Mouse (Mus musculus): ENCODE measurements at regions not wholly inside any gene's neighbourhood (a gene's known extent, or its start where the extent isn't known, plus 50 kb on each side); places are given as distances from the start of the nearest gene placed in this dataset.

DNA sequence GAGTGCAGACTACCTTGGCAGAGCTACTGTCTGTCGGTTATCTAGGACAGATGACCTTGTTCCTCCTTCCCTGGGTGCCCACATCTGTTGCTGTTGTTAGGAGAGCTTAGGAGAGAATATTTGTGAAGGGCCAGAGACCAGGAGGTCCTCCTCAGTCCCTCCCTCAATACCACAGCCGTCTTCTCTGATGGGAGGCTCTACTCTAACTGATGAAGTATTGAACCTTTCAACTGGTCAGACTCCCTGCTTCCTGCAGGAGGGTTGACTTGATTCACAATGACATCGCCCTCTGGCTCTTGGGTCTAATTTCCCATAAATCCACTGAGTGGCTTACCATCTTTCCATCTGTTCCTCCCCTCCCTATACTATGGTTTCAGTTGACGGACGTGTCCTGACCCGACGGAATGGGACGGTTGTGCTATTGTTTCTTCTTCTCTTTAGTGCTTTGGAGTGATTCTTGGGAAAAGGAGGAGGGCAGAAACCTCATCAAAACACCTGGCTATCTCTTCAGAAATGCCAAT, 253.3 kb downstream of the Cd83 start:
- no peak for DNase-seq (ENCODE audit: low read depth, low spot score)

GRCm38 (mm10) chr13:44038322-44038721, 253.7 kb downstream of the Cd83 start:
- DNase-seq (ENCODE audit: low read depth, low spot score): no peak

- DNase-seq (ENCODE audit: low read depth, low spot score): no peak
Measured at GRCm38 (mm10) chr13:44040640-44041039, 256.1 kb downstream of the Cd83 start.

- no peak for DNase-seq (ENCODE audit: low read depth, low spot score)
Measured at GRCm38 (mm10) chr13:44042730-44043493, 258.3 kb downstream of the Cd83 start.

DNA sequence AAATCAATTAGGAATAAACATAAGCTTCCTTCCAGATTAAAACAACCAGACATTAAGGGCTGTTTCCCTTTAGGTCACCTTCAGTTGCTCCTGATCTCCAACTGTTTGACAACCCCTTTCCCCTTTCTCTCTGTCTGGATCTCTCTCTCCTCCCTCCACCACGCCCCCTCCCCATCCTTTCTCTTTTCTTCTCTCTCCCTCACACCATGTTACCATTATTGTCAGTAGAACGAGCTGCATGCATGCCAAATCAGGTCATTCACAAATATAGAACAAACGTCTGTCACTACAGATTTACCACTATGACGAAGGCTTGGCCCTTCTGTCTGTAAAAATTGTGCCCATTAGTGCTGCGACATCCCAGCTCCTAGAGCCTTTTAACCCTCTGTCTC, 258.9 kb downstream of the Cd83 start:
- no peak for DNase-seq (ENCODE audit: low read depth, low spot score)

DNA sequence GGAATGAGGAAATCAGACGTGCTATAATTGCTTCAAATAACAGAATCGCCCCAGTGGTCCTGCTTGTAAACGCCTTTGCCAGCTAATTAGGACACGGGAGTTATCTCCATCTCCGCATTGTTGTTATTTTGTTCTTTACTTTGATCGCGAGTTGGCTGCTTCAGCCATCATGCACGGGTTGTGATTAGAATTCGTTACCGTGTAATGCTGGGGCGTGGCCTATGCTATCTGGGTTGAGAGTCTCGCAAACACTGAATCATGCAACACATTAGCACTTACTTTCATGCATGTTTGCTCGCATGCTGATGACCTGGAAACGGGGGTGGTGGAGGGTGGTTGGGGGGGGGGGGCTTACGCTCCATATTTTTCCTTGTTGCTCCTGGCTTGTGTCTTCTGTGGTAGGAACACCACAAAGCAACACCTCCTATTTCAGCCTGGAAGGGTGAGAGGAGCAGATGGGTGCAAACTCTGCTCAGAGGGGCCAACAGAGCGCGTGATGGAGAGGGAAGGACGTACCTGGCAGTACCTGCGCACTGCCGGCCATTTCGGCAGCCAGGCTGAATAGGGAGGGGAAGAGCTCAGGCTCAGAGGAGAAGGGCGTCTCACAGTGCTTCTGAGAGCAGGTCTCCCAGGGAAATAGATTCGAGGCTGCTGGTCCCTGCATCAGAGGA, 260.1 kb downstream of the Cd83 start:
- no peak for DNase-seq (ENCODE audit: low read depth, low spot score)

DNA sequence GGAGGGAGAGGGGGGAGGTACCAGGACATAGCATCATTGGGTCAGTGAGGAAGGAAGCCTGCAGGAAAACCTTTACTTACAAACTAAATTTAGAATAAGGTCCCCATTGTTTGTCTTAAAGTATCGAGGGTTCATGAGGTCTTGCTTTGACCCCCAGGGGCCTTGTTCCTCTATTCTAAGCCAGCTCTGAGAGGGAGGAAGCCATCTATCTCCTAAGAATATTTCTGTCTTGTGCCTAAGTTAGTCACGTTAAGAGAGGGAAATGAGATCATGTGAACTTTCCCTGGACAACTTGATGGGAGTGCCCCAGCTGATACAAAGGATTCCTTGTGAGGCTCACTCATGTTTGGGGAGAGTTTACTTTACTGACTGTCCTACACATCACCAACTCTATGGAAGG, 261.9 kb downstream of the Cd83 start:
- no peak for DNase-seq (ENCODE audit: low read depth, low spot score)

GRCm38 (mm10) chr13:44054157-44054556, 269.6 kb downstream of the Cd83 start:
- DNase-seq (ENCODE audit: low read depth, low spot score): no peak

- DNase-seq (ENCODE audit: low read depth, low spot score): peak; percentile 3
Measured at GRCm38 (mm10) chr13:44055573-44056491, 271.3 kb downstream of the Cd83 start.

DNA sequence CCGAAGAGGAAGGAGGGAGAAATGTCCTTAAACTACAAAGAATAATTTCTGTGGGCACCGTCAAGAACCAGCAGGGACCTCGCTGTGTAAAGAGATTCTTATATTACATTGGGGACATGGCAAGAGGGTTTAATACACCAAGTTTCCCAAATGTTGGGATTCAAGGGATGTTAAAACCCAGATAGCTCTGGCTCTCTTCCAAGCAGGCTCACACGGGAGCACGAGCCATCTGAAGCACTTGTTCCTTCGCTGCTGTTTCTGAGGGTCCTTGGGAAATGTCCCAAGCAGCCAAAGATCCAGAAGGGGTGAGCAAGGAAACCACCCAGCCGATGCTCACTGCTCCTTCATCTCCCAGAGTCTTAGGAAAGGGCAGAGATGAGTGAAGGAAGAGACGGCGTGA, 272.1 kb downstream of the Cd83 start:
- no peak for DNase-seq (ENCODE audit: low read depth, low spot score)

GRCm38 (mm10) chr13:44057542-44057941, 273.0 kb downstream of the Cd83 start:
- DNase-seq (ENCODE audit: low read depth, low spot score): no peak

DNA sequence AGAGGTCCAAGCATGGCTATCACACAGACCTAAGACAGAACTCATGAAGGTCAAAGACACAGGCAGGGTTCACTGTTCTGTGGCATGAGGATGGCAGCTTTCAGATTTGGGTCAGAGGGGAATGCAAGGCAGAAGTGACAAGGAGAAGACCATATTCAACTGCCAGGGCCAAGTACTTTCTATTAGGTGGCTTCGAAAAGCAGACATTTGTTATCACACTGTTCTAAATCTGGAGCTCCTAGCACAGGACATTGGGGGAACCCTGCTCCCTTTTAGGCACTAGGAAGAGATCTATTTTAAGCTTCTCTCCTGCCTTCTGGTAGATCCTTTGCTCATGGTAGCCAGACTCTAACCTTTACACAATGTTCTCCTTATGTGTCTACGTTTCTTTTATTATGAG, 273.7 kb downstream of the Cd83 start:
- DNase-seq (ENCODE audit: low read depth, low spot score): no peak

DNA sequence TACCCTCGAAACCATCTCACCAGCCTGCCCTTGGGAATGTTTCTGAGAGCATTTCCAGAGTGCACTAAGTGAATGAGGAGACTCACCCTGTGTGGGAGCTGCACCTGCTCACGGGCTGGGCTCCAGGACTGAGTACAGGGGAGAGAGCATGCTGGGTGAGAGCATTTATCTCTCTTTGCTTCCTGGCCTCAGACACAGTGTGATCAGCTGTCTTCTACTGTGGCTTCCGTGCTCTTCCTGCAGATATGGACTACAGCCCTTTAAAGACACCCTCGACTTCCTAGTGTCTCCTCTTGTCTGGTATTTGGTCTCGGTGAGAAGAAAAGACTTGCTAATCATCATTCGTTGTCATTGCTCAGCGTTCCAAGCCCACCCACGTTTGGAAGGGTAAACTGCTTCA, 274.9 kb downstream of the Cd83 start:
- DNase-seq (ENCODE audit: low read depth, low spot score): no peak

- no peak for DNase-seq (ENCODE audit: low read depth, low spot score)
Measured at GRCm38 (mm10) chr13:44061286-44061685, 276.7 kb downstream of the Cd83 start.

DNA sequence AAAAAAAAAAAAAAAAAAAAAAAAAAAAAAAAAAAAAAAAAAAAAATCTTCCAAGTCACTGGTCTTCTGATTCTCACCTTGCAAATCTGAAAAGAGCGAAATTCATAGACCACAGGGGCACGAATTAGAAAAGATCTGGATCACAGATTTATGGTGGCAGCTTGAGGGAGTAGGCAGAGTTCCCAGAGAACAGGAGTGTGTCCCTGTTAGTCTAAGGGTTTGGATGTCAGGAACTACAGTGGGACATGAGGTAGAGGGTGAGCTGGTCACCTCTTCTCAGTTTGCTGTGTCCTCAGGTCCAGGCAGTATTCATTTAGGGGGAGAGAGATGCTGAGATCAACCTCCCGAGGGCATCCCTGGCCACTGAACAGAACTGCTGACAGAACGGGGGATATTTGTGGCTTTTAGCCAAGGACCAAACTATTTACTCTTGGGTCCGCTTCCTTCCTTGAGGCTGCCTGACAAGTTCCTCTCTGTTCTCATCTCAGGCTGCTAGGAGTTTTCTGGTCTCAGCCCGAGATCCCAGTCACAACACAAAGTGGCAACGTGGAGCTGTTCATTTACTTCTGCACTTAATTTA, 277.2 kb downstream of the Cd83 start:
- no peak for DNase-seq (ENCODE audit: low read depth, low spot score)

- DNase-seq (ENCODE audit: low read depth, low spot score): no peak
Measured at GRCm38 (mm10) chr13:44063317-44063716, 278.7 kb downstream of the Cd83 start.

- no peak for DNase-seq (ENCODE audit: low read depth, low spot score)
Measured at GRCm38 (mm10) chr13:44064026-44064425, 279.5 kb downstream of the Cd83 start.

- DNase-seq (ENCODE audit: low read depth, low spot score): no peak
Measured at GRCm38 (mm10) chr13:44065741-44066185, 281.2 kb downstream of the Cd83 start.

GRCm38 (mm10) chr13:44067244-44067643, 282.7 kb downstream of the Cd83 start:
- no peak for DNase-seq (ENCODE audit: low read depth, low spot score)

DNA sequence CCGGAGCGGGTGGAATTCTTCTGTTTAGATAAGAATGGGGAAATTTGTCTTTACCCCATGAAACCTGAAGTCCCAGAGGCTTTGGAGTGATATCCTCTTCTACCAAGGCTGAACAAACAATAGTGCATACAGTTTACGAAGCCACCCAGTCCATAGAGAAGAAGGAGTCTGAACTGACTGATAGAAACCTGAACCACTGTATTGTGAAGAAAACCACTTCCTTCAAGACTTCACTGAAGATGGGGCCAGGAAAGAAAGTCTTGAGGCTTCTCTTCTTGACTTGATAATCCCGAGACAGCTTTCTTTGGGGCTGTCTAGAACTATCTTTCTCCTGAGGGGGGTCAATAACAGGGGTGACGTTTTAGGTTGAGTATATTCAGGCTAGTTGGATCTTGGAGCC, 284.4 kb downstream of the Cd83 start:
- DNase-seq (ENCODE audit: low read depth, low spot score): no peak

DNA sequence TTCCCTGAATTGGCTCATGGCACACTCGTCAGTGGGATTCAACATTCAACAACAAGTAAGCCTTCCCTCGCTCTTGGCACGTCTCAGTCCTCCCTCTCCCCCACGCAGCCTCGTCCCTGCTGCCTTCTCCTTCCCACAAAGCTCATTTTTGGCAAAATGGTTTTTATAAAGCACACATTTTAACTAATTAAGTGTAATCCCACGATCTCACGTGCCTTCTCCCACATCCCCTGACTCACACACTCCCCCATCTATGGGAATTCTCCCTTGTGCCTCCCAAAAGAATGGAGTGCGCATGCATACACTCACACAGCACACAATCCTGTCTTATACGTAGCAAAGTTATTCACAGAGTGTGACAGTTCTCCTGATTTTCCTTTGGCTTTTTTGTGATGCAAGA, 288.5 kb downstream of the Cd83 start:
- DNase-seq (ENCODE audit: low read depth, low spot score): no peak

GRCm38 (mm10) chr13:44074172-44074571, 289.6 kb downstream of the Cd83 start:
- DNase-seq (ENCODE audit: low read depth, low spot score): no peak
